Mouse (Mus musculus): Measurements from ENCODE around the gene Fbxw24. TPM values are rescaled to one million over a fixed set of nuclear protein-coding genes. Genes with fewer than 3 reads are reported as not detected.

The Fbxw24 gene
- not detected in 2 replicates for polyA plus RNA-seq (2012; rRNA removed; ENCODE audit: low replicate concordance)

DNA sequence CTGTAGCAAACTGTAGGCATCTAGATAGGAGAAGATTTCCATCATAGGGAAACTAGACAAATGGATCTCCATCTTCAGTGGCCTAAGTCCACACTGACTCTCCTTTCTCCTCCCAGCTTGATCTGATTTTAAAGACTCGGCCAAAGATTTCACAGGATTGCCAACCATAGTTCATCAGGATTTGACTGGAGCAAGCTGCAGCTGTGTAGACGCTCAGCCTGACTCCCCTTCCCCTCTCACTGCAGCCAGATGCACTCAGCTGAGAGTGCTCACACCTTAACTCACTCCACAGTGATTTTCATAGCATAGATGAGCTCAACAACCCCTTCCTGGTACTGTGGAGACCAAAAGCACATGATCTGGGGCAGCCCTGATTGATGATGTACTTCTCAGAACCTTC lies at the start of gene Fbxw24:
TSS of gene Fbxw24 (minus strand) at position 101 of the 400 bp plus-strand sequence.

GRCm38 (mm10) chr9:109664552-109664951 lies 38.7 kb upstream of the Fbxw24 start, which contains the start of gene Fbxw25:
Gene Fbxw25 (minus strand): TSS chr9:109664652.

DNA sequence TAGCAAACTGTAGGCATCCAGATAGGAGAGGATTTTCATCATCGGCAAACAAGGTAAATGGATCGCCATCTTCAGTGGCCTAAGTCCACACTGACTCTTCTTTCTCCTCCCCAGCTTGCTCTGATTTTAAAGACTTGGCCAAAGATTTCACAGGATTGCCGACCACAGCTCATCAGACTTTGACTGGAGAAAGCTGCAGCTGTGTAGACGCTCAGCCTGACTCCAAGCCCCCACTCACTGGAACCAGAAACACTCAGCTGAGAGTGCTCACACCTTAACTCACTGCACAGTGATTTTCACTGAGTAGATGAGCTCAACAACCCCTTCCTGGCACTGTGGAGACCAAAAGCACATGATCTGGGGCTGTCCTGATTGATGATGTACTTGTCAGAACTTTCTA lies 57.7 kb downstream of the Fbxw24 start, which contains the start of gene Fbxw15:
TSS of gene Fbxw15 (minus strand) at position 101 of the 400 bp plus-strand sequence.

Other genes with a start within 250 kb of the Fbxw24 start
- not detected in 2 replicates for gene Fbxw22, start 221.8 kb downstream of the Fbxw24 start, polyA plus RNA-seq (2012; rRNA removed; ENCODE audit: low replicate concordance)
- not detected in 2 replicates for gene Fbxw16, start 176.9 kb downstream of the Fbxw24 start, polyA plus RNA-seq (2012; rRNA removed; ENCODE audit: low replicate concordance)
- gene Fbxw19, start 130.2 kb downstream of the Fbxw24 start, polyA plus RNA-seq (2012; rRNA removed; ENCODE audit: low replicate concordance) = not detected in 2 replicates
- not detected in 2 replicates for gene Fbxw15, start 57.8 kb downstream of the Fbxw24 start, polyA plus RNA-seq (2012; rRNA removed; ENCODE audit: low replicate concordance)
- not detected in 2 replicates for gene Fbxw25, start 38.6 kb upstream of the Fbxw24 start, polyA plus RNA-seq (2012; rRNA removed; ENCODE audit: low replicate concordance)
- not detected in 2 replicates for gene Fbxw18, start 76.6 kb upstream of the Fbxw24 start, polyA plus RNA-seq (2012; rRNA removed; ENCODE audit: low replicate concordance)
- gene Fbxw26, start 120.0 kb upstream of the Fbxw24 start, polyA plus RNA-seq (2012; rRNA removed; ENCODE audit: low replicate concordance) = not detected in 2 replicates
- not detected in 2 replicates for gene Fbxw27, start 164.6 kb upstream of the Fbxw24 start, polyA plus RNA-seq (2012; rRNA removed; ENCODE audit: low replicate concordance)
- not detected in 2 replicates for gene Spink8, start 186.2 kb upstream of the Fbxw24 start, polyA plus RNA-seq (2012; rRNA removed; ENCODE audit: low replicate concordance)
- 11.0 and 22.0 TPM in 2 replicates for gene Nme6, start 206.7 kb upstream of the Fbxw24 start, polyA plus RNA-seq (2012; rRNA removed; ENCODE audit: low replicate concordance)
- 3.9 and 4.8 TPM in 2 replicates for gene Camp, start 223.6 kb upstream of the Fbxw24 start, polyA plus RNA-seq (2012; rRNA removed; ENCODE audit: low replicate concordance)
- gene Cdc25a, start 249.5 kb upstream of the Fbxw24 start, polyA plus RNA-seq (2012; rRNA removed; ENCODE audit: low replicate concordance) = 3.6 and 5.0 TPM in 2 replicates

Measured in mammary gland, adult 2 months (tissue).